Mouse (Mus musculus) heart, embryonic 15.5 days (tissue): Measurements from ENCODE around the gene Hivep2. TPM values are rescaled to one million over a fixed set of nuclear protein-coding genes. Genes with fewer than 3 reads are reported as not detected.
A peak's percentile ranks its signal among the peaks of the same experiment; 100 is the strongest.

Source experiments
- ATAC-seq: fragments of 200-750 bp; cut with Nextera tagmentation; replicated peaks from 2 replicates; pipeline ENCODE4 v1.8.0; 2017; ENCODE audit warnings: low read depth, moderate TSS enrichment; ENCODE audit not compliant: insufficient number of reproducible peaks, insufficient read depth, low FRiP score
- H3K27ac ChIP-seq: fragments of 300-500 bp; sonication (generic); 2 replicates; pipeline ENCODE4 v1.5.1; 2015; ENCODE audit warnings: mild to moderate bottlenecking, inconsistent platforms
- H3K27me3 ChIP-seq: fragments of 300-500 bp; sonication (generic); 2 replicates; pipeline ENCODE4 v1.6.1; 2015; ENCODE audit warnings: inconsistent platforms
- H3K36me3 ChIP-seq: fragments of 300-500 bp; sonication (generic); 2 replicates; pipeline ENCODE4 v1.6.1; 2015; ENCODE audit warnings: mild to moderate bottlenecking, inconsistent platforms
- H3K4me1 ChIP-seq: fragments of 300-500 bp; sonication (generic); replicated peaks from 2 replicates; pipeline ENCODE4 v1.6.1; 2015; ENCODE audit warnings: inconsistent platforms
- H3K4me2 ChIP-seq: fragments of 300-500 bp; sonication (generic); 2 replicates; pipeline ENCODE4 v1.6.1; 2015; ENCODE audit warnings: inconsistent platforms, mild to moderate bottlenecking, moderate library complexity
- H3K4me3 ChIP-seq: fragments of 300-500 bp; sonication (generic); 2 replicates; pipeline ENCODE4 v1.5.1; 2015; ENCODE audit warnings: mild to moderate bottlenecking, inconsistent platforms
- H3K9ac ChIP-seq: fragments of 300-500 bp; sonication (generic); 2 replicates; pipeline ENCODE4 v1.6.1; 2015; ENCODE audit warnings: mild to moderate bottlenecking, inconsistent platforms
- H3K9me3 ChIP-seq: fragments of 300-500 bp; sonication (generic); replicated peaks from 2 replicates; pipeline ENCODE4 v1.6.1; 2016; ENCODE audit warnings: inconsistent platforms
- WGBS: fragments of 180-500 bp; shearing (Covaris S2); methylation state at CpG from one replicate; pipeline ENCODE4 v1.1.7; 2015; ENCODE audit warnings: mixed read lengths; 5-methylcytosine and 5-hydroxymethylcytosine counted together
- polyA plus RNA-seq: library from polyadenylated mRNA; unstranded; fragments of >200 nt; fragmentation: Nextera tagmentation; extraction: Ambion mirVana; gene quantifications from 2 replicates; pipeline ENCODE4 v1.2.1, GENCODE M21; 2015

Hivep2 gene
- polyA plus RNA-seq, 1 experiment from 2014 or later: 4.8 TPM

- Histone ChIP-seq H3K36me3 (no peaks in the 10 kb centered on the region), H3K4me1 (peaks cover 35% of the 10 kb centered on the region), H3K4me3 (no peak overlapping the region), H3K4me2 (no peak overlapping the region), H3K9me3 (no peaks in the 10 kb centered on the region), H3K9ac (no peak overlapping the region), H3K27ac (no peak overlapping the region), H3K27me3 (no peaks in the 10 kb centered on the region)
- no peak for ATAC-seq
- WGBS: 88% methylated on average over 12 of the region's 12 CpGs
These were observed 76.9 kb downstream of the Hivep2 start for GRCm38 (mm10) chr10:14042539-14043348.

- no peak for ATAC-seq
- H3K4me3 ChIP-seq: no peak overlapping the region
- no peak overlapping the region for H3K9ac ChIP-seq
- 91% methylated on average over 4 of the region's 4 CpGs for WGBS
- H3K36me3 ChIP-seq: no peaks in the 10 kb centered on the region
- no peak overlapping the region for H3K4me2 ChIP-seq
- H3K27me3 ChIP-seq: no peaks in the 10 kb centered on the region
- H3K4me1 ChIP-seq: peaks cover 41% of the 10 kb centered on the region
- no peaks in the 10 kb centered on the region for H3K9me3 ChIP-seq
- no peak overlapping the region for H3K27ac ChIP-seq
These were observed 77.5 kb downstream of the Hivep2 start for GRCm38 (mm10) chr10:14043349-14043710.

- WGBS: 39% methylated on average over 14 of the region's 14 CpGs
- Histone ChIP-seq H3K4me3 (no peak overlapping the region), H3K9ac (no peak overlapping the region), H3K4me2 (no peak overlapping the region), H3K4me1 (peaks cover 46% of the 10 kb centered on the region), H3K27ac (no peak overlapping the region), H3K27me3 (no peaks in the 10 kb centered on the region), H3K36me3 (no peaks in the 10 kb centered on the region), H3K9me3 (no peaks in the 10 kb centered on the region)
- ATAC-seq: no peak
These were observed 78.3 kb downstream of the Hivep2 start for GRCm38 (mm10) chr10:14044046-14044782.

- Histone ChIP-seq H3K4me3 (no peak overlapping the region), H3K9ac (no peak overlapping the region), H3K9me3 (no peaks in the 10 kb centered on the region), H3K4me2 (no peak overlapping the region), H3K27ac (peak overlapping the region; percentile 70; the same call in 1 of the 2 replicates), H3K36me3 (no peaks in the 10 kb centered on the region), H3K27me3 (no peaks in the 10 kb centered on the region), H3K4me1 (peaks cover 46% of the 10 kb centered on the region)
- 77% methylated on average over 5 of the region's 5 CpGs for WGBS
- no peak for ATAC-seq
These were observed 79.0 kb downstream of the Hivep2 start for GRCm38 (mm10) chr10:14044783-14045392.

- Histone ChIP-seq H3K27me3 (no peaks in the 10 kb centered on the region), H3K9ac (no peak overlapping the region), H3K4me2 (peak overlapping the region; percentile 12; the same call in 1 of the 2 replicates), H3K36me3 (no peaks in the 10 kb centered on the region), H3K9me3 (no peaks in the 10 kb centered on the region), H3K4me3 (no peak overlapping the region), H3K27ac (peak overlapping the region; percentile 70), H3K4me1 (peaks cover 46% of the 10 kb centered on the region)
- ATAC-seq: no peak
- 30% methylated on average over 4 of the region's 4 CpGs for WGBS
These were observed 79.9 kb downstream of the Hivep2 start for GRCm38 (mm10) chr10:14045745-14046144.

GRCm38 (mm10) chr10:14046171-14046651, 80.3 kb downstream of the Hivep2 start:
- no peak for ATAC-seq
- peak overlapping the region; percentile 70 for H3K27ac ChIP-seq

GRCm38 (mm10) chr10:14046935-14047334, 81.1 kb downstream of the Hivep2 start:
- Histone ChIP-seq H3K27me3 (no peaks in the 10 kb centered on the region), H3K4me1 (peaks cover 42% of the 10 kb centered on the region), H3K36me3 (no peaks in the 10 kb centered on the region), H3K9ac (no peak overlapping the region), H3K4me3 (no peak overlapping the region), H3K4me2 (no peak overlapping the region), H3K27ac (0 out of 2 replicates have a peak overlapping the region, but pooled peaks have one; percentile 70), H3K9me3 (no peaks in the 10 kb centered on the region)
- 69% methylated on average over 2 of the region's 2 CpGs for WGBS
- ATAC-seq: no peak

More at GRCm38 (mm10) chr10:14046171-14046651, 80.3 kb downstream of the Hivep2 start:
- Histone ChIP-seq H3K9ac (no peak overlapping the region), H3K4me2 (peak overlapping the region; percentile 12; the same call in 1 of the 2 replicates), H3K4me1 (peaks cover 43% of the 10 kb centered on the region), H3K36me3 (no peaks in the 10 kb centered on the region), H3K9me3 (no peaks in the 10 kb centered on the region), H3K27me3 (no peaks in the 10 kb centered on the region), H3K4me3 (no peak overlapping the region)
- WGBS: 27% methylated on average over 4 of the region's 4 CpGs

- Histone ChIP-seq H3K9me3 (no peaks in the 10 kb centered on the region), H3K27ac (peak overlapping the region; percentile 42), H3K9ac (no peak overlapping the region), H3K27me3 (no peaks in the 10 kb centered on the region), H3K4me3 (no peak overlapping the region), H3K36me3 (no peaks in the 10 kb centered on the region), H3K4me2 (peak overlapping the region; percentile 24; the same call in 1 of the 2 replicates), H3K4me1 (peaks cover 42% of the 10 kb centered on the region)
- ATAC-seq: no peak
- WGBS: 34% methylated on average over 2 of the region's 2 CpGs
These were observed 81.8 kb downstream of the Hivep2 start for GRCm38 (mm10) chr10:14047661-14048060.

- 32% methylated on average over 5 of the region's 5 CpGs for WGBS
- no peak overlapping the region for H3K9ac ChIP-seq
- H3K36me3 ChIP-seq: no peaks in the 10 kb centered on the region
- no peaks in the 10 kb centered on the region for H3K27me3 ChIP-seq
- H3K4me1 ChIP-seq: peaks cover 42% of the 10 kb centered on the region
- H3K9me3 ChIP-seq: no peaks in the 10 kb centered on the region
- H3K4me2 ChIP-seq: no peak overlapping the region
- no peak overlapping the region for H3K4me3 ChIP-seq
- peak overlapping the region; percentile 35 for H3K27ac ChIP-seq
- ATAC-seq: 0 out of 2 replicates have a peak, but pooled peaks have one; percentile 53
These were observed 82.5 kb downstream of the Hivep2 start for GRCm38 (mm10) chr10:14048322-14048915.

GRCm38 (mm10) chr10:14048916-14049445, 83.1 kb downstream of the Hivep2 start:
- 76% methylated on average over 10 of the region's 10 CpGs for WGBS
- Histone ChIP-seq H3K27me3 (no peaks in the 10 kb centered on the region), H3K4me2 (no peak overlapping the region), H3K36me3 (no peaks in the 10 kb centered on the region), H3K9me3 (no peaks in the 10 kb centered on the region), H3K9ac (no peak overlapping the region), H3K4me3 (no peak overlapping the region), H3K4me1 (peaks cover 41% of the 10 kb centered on the region), H3K27ac (peak overlapping the region; percentile 35)
- no peak for ATAC-seq
